Mouse (Mus musculus) bone marrow macrophage, adult 2 months (primary cell): ENCODE data around the gene Neurl3. TPM values are rescaled to one million over a fixed set of nuclear protein-coding genes. Genes with fewer than 3 reads are reported as not detected.

Source experiments
- H3K27ac ChIP-seq: 2 replicates; pipeline ENCODE4 v1.5.1; 2012; ENCODE audit warnings: low read depth, low read length; ENCODE audit not compliant: insufficient read depth
- H3K4me1 ChIP-seq: 2 replicates; pipeline ENCODE4 v1.6.1; 2012; ENCODE audit warnings: low read length; ENCODE audit not compliant: control insufficient read depth, insufficient read depth
- H3K4me3 ChIP-seq: 2 replicates; pipeline ENCODE4 v1.5.1; 2012; ENCODE audit warnings: mild to moderate bottlenecking, low read length, moderate library complexity; ENCODE audit not compliant: insufficient read depth
- CTCF ChIP-seq: IDR thresholded peaks from 2 replicates; pipeline ENCODE4 v1.5.1; 2012; ENCODE audit warnings: low read depth, mild to moderate bottlenecking, low read length, moderate library complexity
- POLR2A ChIP-seq: IDR thresholded peaks from 2 replicates; pipeline ENCODE4 v1.6.1; 2012; ENCODE audit warnings: mild to moderate bottlenecking, low read depth, low read length, borderline replicate concordance
- polyA plus RNA-seq: library from polyadenylated mRNA; stranded (reverse); fragments of >200 nt; gene quantifications from 2 replicates; pipeline ENCODE4 v1.2.4, GENCODE M21; 2012; ENCODE audit not compliant: missing spikeins, insufficient read depth, insufficient read length

Gene Neurl3
- polyA plus RNA-seq, 1 experiment = 181 TPM

- Histone ChIP-seq H3K4me3 (peak within 1 kb of the TSS; percentile 81), H3K27ac (peak within 1 kb of the TSS; percentile 61), H3K4me1 (peaks cover 28% of the 10 kb centered on the region)
- TF ChIP-seq POLR2A = no peak
- TF ChIP-seq CTCF = no peak
These were observed 30.2 kb downstream of the Neurl3 start, which contains the start of gene Uggt1 for GRCm38 (mm10) chr1:36244058-36244827. Uggt1 (minus strand) TSS chr1:36244720.

GRCm38 (mm10) chr1:36243447-36244057 lies 30.9 kb downstream of the Neurl3 start:
- H3K4me1 ChIP-seq = peaks cover 29% of the 10 kb centered on the region
- TF ChIP-seq POLR2A (no peak), CTCF (no peak)

GRCm38 (mm10) chr1:36241903-36242429 lies 32.5 kb downstream of the Neurl3 start:
- no peak overlapping the region for H3K27ac ChIP-seq
- peaks cover 29% of the 10 kb centered on the region for H3K4me1 ChIP-seq
- no peak overlapping the region for H3K4me3 ChIP-seq
- no peak for TF ChIP-seq POLR2A
- TF ChIP-seq CTCF = no peak

More at GRCm38 (mm10) chr1:36243447-36244057, 30.9 kb downstream of the Neurl3 start:
- peak overlapping the region; percentile 61 for H3K27ac ChIP-seq
- peak overlapping the region; percentile 81 for H3K4me3 ChIP-seq

DNA sequence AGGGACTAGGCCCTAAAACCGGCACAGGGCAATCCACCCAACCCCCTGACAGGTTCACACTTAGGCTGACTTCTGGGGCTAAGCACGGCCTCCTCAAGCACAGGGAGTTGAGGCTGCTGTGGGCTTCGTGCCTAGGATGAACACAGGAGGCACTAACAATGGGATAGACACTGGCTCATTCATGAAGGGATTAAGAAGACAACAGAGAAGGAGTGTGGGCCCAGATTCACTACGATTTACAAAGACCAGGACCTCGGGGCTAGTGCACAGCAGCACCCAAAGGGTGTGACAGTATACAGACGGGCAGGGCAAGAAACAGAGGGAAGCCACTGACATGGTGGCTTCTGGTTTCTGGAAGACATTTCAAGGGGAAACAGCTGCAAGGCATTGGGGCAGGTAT lies 34.3 kb downstream of the Neurl3 start:
- Histone ChIP-seq H3K4me3 (no peak overlapping the region), H3K4me1 (peaks cover 32% of the 10 kb centered on the region), H3K27ac (no peak overlapping the region)
- TF ChIP-seq CTCF (no peak), POLR2A (no peak)

GRCm38 (mm10) chr1:36239396-36239795 lies 35.1 kb downstream of the Neurl3 start:
- TF ChIP-seq CTCF = no peak
- TF ChIP-seq POLR2A = no peak
- Histone ChIP-seq H3K4me1 (peaks cover 29% of the 10 kb centered on the region), H3K4me3 (no peak overlapping the region), H3K27ac (no peak overlapping the region)

- no peak for TF ChIP-seq CTCF
- TF ChIP-seq POLR2A = no peak
- Histone ChIP-seq H3K27ac (no peak overlapping the region), H3K4me3 (no peak overlapping the region), H3K4me1 (peaks cover 22% of the 10 kb centered on the region)
These were observed 38.6 kb downstream of the Neurl3 start for GRCm38 (mm10) chr1:36235855-36236254.

DNA sequence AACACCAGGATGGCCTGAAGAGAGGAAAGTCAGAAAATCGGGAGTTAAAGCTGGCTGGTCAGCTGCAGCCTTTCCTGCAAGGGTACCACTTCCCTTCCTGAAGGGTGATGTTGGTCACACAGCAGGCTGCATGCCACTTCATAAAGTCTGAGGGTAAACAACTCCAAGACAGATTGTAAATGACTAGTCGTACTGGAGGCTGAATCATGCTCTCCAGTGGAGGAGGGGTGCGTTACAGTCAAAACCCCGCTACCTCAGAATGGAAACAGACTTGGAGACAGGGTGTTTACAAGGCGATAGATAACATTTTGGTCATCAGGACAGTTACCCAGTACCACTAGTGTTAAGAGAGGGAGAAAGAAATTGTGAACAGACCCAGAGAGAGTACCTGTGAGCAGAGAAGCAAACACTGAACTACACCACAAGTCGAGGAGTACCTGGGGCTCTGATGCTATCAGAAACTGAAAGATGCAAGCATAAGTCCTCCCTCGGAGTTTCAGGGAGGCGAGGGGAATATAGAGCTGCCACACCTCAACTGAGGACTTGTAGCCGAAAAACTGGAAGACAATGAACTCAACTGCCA lies 39.3 kb downstream of the Neurl3 start:
- no peak overlapping the region for H3K27ac ChIP-seq
- TF ChIP-seq POLR2A (no peak), CTCF (no peak)
- no peak overlapping the region for H3K4me3 ChIP-seq
- H3K4me1 ChIP-seq = peaks cover 24% of the 10 kb centered on the region

- H3K4me3 ChIP-seq = no peak overlapping the region
- no peak overlapping the region for H3K27ac ChIP-seq
- TF ChIP-seq POLR2A (no peak), CTCF (no peak)
- H3K4me1 ChIP-seq = peaks cover 14% of the 10 kb centered on the region
These were observed 41.3 kb downstream of the Neurl3 start for GRCm38 (mm10) chr1:36233218-36233617.

DNA sequence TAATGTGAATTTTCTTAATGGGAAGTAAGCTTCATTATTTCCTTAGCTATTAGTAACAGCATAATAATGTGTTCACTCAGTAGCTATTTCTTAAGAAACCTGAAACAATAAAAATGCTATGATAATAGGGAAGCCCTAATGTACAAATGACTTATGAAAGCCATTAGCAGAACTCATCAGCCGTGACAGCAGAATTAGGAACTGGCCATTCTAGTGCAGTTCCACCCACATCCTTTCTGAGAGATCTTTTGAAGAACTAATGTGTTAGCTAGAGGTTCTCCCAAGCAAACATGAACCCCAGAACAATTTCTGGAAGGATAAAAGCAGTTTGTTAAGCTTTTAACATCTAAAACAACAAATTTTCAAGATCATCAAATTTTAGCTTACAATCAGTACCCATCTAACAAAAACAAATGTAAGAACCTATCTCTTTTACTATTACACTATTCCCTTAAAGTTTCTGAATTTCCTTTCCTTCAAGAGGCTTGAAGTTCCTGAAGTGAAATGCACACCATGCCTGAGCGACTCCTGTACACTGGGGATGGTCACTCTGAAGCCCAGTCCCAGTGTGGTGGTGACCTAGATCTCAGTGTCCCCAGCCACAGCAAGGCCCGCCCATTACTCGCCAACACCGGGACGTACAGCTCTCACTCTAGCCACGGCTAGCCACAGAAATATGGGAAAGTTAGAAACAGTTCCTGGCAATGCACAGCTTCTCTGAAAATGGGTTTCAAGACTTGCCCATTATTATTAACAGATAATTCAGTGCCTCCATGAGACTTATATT lies 43.4 kb downstream of the Neurl3 start:
- Histone ChIP-seq H3K27ac (peak overlapping the region; percentile 46; the same call in 1 of the 2 replicates), H3K4me1 (peaks cover 12% of the 10 kb centered on the region), H3K4me3 (no peak overlapping the region)
- no peak for TF ChIP-seq POLR2A
- TF ChIP-seq CTCF = no peak
